Mouse (Mus musculus): ENCODE data around the gene Tchhl1.

DNA sequence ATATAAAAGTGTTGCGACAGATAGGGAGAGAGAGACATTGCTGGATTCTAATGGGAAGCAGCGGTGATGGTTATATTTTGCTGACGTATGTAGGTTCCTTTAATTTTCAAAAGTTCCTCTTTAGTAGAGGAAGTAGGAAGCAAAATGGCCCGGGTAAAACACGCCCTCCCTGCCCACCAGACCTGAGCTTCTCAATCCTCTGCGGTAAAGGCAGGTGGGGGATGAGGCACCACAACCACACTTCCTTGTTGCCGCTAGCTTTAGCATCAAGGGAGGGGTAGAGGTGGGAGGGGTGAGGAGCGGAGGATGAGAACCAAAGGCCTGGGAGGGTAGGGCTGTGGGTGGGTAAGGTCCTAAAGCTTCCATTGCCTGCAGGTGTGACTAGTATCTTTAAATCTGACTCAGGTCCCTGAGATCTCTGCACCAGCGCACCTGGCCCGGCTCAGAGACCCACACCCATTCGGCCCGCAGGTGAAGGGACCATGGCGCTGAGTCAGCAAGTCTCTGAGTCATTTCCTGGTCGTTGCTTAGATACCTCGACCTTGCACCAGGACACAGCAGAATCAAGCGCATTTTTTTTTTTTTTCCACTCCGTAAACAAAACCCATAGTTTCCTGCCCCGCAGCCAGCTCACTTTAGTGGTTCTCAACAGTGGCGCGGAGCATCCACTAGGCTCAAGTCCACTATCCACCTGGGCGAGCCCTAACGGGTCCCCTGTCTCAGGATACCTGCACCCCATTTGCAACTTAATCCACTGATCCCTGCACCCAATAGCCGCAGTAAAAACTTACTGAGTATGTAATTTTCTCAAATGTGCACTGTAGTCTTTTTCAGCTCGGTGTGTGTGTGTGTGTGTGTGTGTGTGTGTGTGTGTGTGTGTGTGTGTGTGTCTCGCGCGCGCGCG lies 37.7 kb downstream of the Tchhl1 start:
- TF ChIP-seq CTCF (IDR thresholded peaks at IDR 0.05; ENCODE audit: low read depth) (no peak), EP300 (IDR thresholded peaks at IDR 0.05; ENCODE audit: low read depth) (no peak)

Measured in heart, postnatal 0 days (tissue).